Mouse (Mus musculus) lung, embryonic 16.5 days (tissue): ENCODE measurements around the gene Fam111a. TPM values are rescaled to one million over a fixed set of nuclear protein-coding genes. Genes with fewer than 3 reads are reported as not detected.
"Not testable (repeated sequence)": the region's sequence is repeated elsewhere in the genome, so short reads cannot be mapped to it uniquely, and the experiment has no call there.

Experiments
- ATAC-seq: fragments of 200-750 bp; cut with Nextera tagmentation; 2 replicates; pipeline ENCODE4 v1.8.0; 2017; ENCODE audit warnings: low read depth, mild to moderate bottlenecking, moderate library complexity
- H3K27ac ChIP-seq: fragments of 300-500 bp; sonication (generic); 2 replicates; pipeline ENCODE4 v1.5.1; 2014; ENCODE audit warnings: mild to moderate bottlenecking, control low read depth, low read length
- H3K27me3 ChIP-seq: fragments of 300-500 bp; sonication (generic); 2 replicates; pipeline ENCODE4 v1.6.1; 2014; ENCODE audit warnings: low read depth, low read length, mixed read lengths; ENCODE audit not compliant: control insufficient read depth, insufficient read depth
- H3K36me3 ChIP-seq: fragments of 300-500 bp; sonication (generic); 2 replicates; pipeline ENCODE4 v1.6.1; 2014; ENCODE audit warnings: low read length; ENCODE audit not compliant: control insufficient read depth, insufficient read depth
- H3K4me1 ChIP-seq: fragments of 300-500 bp; sonication (generic); replicated peaks from 2 replicates; pipeline ENCODE4 v1.6.1; 2014; ENCODE audit warnings: low read length, mixed read lengths; ENCODE audit not compliant: control insufficient read depth, insufficient read depth
- H3K4me2 ChIP-seq: fragments of 300-500 bp; sonication (generic); 2 replicates; pipeline ENCODE4 v1.6.1; 2014; ENCODE audit warnings: low read depth, low read length, control low read depth
- H3K4me3 ChIP-seq: fragments of 300-500 bp; sonication (generic); 2 replicates; pipeline ENCODE4 v1.5.1; 2014; ENCODE audit warnings: mild to moderate bottlenecking, low read length, control low read depth
- H3K9ac ChIP-seq: fragments of 300-500 bp; sonication (generic); 2 replicates; pipeline ENCODE4 v1.6.1; 2014; ENCODE audit warnings: low read length, control low read depth
- H3K9me3 ChIP-seq: fragments of 300-500 bp; sonication (generic); 2 replicates; pipeline ENCODE4 v1.6.1; 2016; ENCODE audit warnings: low read length; ENCODE audit not compliant: control insufficient read depth
- WGBS: fragments of 180-500 bp; shearing (Covaris S2); extraction: QIAGEN DNeasy Blood & Tissue Kit; methylation state at CpG from one replicate; pipeline ENCODE4 v1.1.7; 2014; 5-methylcytosine and 5-hydroxymethylcytosine counted together
- polyA plus RNA-seq: library from polyadenylated mRNA; unstranded; fragments of >200 nt; fragmentation: Nextera tagmentation; extraction: Ambion mirVana; gene quantifications from 2 replicates; pipeline ENCODE4 v1.2.1, GENCODE M21; 2015

Fam111a gene
- 31.1 and 33.6 TPM in 2 replicates for polyA plus RNA-seq

- not testable (repeated sequence) for H3K4me1 ChIP-seq, ATAC-seq, H3K27ac ChIP-seq, H3K36me3 ChIP-seq, H3K9ac ChIP-seq, H3K4me2 ChIP-seq, H3K9me3 ChIP-seq, H3K27me3 ChIP-seq, H3K4me3 ChIP-seq
- WGBS = 91% methylated on average over 11 of the region's 11 CpGs
These were observed at the start of gene Fam111a for GRCm38 (mm10) chr19:12545440-12545839. Gene Fam111a, plus strand, starts transcription at chr19:12545740.

- H3K4me3 ChIP-seq = no peak overlapping the region
- peaks cover 15% of the 10 kb centered on the region; the same call in 1 of the 2 replicates for H3K4me1 ChIP-seq
- H3K9me3 ChIP-seq = no peaks in the 10 kb centered on the region
- H3K4me2 ChIP-seq = no peak overlapping the region
- 78% methylated on average over 2 of the region's 2 CpGs for WGBS
- no peak overlapping the region for H3K27ac ChIP-seq
- no peak overlapping the region for H3K9ac ChIP-seq
- H3K27me3 ChIP-seq = no peaks in the 10 kb centered on the region
- no peak for ATAC-seq
- H3K36me3 ChIP-seq = peaks cover 9% of the 10 kb centered on the region
These were observed 49.3 kb upstream of the Fam111a start for GRCm38 (mm10) chr19:12496241-12496640.

- ATAC-seq = no peak
- 72% methylated on average over 2 of the region's 2 CpGs for WGBS
- H3K4me2 ChIP-seq = no peak overlapping the region
- no peak overlapping the region for H3K9ac ChIP-seq
- H3K27ac ChIP-seq = no peak overlapping the region
- no peaks in the 10 kb centered on the region for H3K27me3 ChIP-seq
- H3K36me3 ChIP-seq = no peaks in the 10 kb centered on the region
- H3K4me3 ChIP-seq = no peak overlapping the region
- peaks cover 15% of the 10 kb centered on the region; the same call in 1 of the 2 replicates for H3K4me1 ChIP-seq
- H3K9me3 ChIP-seq = no peaks in the 10 kb centered on the region
These were observed 47.6 kb upstream of the Fam111a start for GRCm38 (mm10) chr19:12497909-12498308.

- H3K9ac ChIP-seq = no peak overlapping the region
- no peaks in the 10 kb centered on the region for H3K27me3 ChIP-seq
- 0 out of 2 replicates have a peak overlapping the region, but pooled peaks have one; percentile 92 for H3K4me2 ChIP-seq
- no peaks in the 10 kb centered on the region for H3K36me3 ChIP-seq
- H3K9me3 ChIP-seq = no peaks in the 10 kb centered on the region
- 61% methylated on average over 4 of the region's 4 CpGs for WGBS
- H3K4me1 ChIP-seq = peaks cover 15% of the 10 kb centered on the region; the same call in 1 of the 2 replicates
- H3K27ac ChIP-seq = no peak overlapping the region
- no peak overlapping the region for H3K4me3 ChIP-seq
- no peak for ATAC-seq
These were observed 47.2 kb upstream of the Fam111a start for GRCm38 (mm10) chr19:12498321-12498720.

DNA sequence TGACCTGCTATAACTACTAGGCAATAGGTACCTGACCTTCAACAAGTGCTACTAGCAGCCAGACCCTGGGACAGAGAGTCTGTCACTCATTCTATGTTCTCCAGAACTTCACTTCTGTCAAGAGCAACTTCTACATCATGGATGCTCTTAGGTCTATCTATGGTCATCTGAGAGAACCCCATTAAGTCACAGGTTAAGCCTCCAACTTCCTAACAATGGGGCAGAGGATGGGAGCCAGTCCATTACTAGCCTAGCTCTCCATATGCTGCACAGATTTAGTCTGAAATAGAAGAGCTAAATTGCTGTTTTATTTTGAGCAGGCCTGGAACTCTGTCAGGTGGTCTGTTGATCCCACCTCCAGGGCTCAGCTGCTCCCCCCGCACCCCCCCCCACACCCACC lies 46.6 kb upstream of the Fam111a start:
- no peak overlapping the region for H3K27ac ChIP-seq
- no peak for ATAC-seq
- no peaks in the 10 kb centered on the region for H3K36me3 ChIP-seq
- H3K4me1 ChIP-seq = peaks cover 13% of the 10 kb centered on the region; the same call in 1 of the 2 replicates
- 75% methylated on average over 1 of the region's 1 CpGs for WGBS
- H3K27me3 ChIP-seq = no peaks in the 10 kb centered on the region
- H3K4me3 ChIP-seq = peak overlapping the region; percentile 87
- no peaks in the 10 kb centered on the region for H3K9me3 ChIP-seq
- H3K9ac ChIP-seq = no peak overlapping the region; the same call in 1 of the 2 replicates
- peak overlapping the region; percentile 92 for H3K4me2 ChIP-seq

DNA sequence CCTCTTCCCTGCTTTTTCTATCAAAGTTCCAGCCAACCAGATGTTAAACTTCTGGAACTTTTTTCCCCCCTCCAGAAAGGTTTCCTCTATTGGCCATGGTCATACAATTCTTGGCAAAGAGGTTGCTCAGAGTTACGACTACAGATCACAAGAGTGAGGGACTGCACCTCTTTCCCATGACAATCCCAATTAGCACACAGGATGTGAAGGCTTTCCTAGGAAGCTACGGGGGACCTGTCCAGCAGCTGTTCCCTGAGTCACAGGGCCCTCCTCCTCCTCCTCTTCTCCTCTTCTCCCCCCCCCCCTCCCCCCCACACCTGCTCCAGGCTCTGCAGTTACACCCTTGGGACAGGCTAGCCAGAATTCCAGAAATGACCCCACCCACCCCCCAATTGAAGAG lies 46.1 kb upstream of the Fam111a start:
- Histone ChIP-seq H3K4me1 (peaks cover 13% of the 10 kb centered on the region; the same call in 1 of the 2 replicates), H3K27me3 (no peaks in the 10 kb centered on the region), H3K36me3 (no peaks in the 10 kb centered on the region), H3K4me2 (peak overlapping the region; percentile 92), H3K4me3 (peak overlapping the region; percentile 87), H3K27ac (no peak overlapping the region), H3K9me3 (no peaks in the 10 kb centered on the region), H3K9ac (peak overlapping the region; percentile 96)
- ATAC-seq = no peak
- WGBS = 22% methylated on average over 2 of the region's 2 CpGs

DNA sequence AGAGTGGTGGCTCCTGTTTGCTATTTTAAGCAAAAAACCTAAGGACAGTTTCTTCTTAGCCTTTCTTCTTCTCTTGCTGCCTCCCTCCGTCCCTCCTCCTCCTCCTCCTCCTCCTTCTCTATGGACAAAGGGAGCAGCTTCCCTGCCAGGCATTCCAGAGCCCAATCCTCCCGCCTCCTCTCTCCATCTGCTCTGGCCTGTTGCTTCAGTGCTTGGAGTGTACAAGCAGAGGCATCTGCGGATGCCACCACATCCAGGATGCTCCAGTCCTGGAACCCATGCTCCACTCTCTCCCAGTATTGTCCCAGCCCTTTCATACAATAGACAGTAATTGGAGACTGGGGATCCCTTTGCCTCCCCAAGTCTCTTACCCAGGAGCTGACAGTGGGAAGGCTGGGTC lies 45.4 kb upstream of the Fam111a start:
- 4% methylated on average over 3 of the region's 3 CpGs for WGBS
- H3K9me3 ChIP-seq = no peaks in the 10 kb centered on the region
- no peaks in the 10 kb centered on the region for H3K36me3 ChIP-seq
- peak overlapping the region; percentile 96 for H3K9ac ChIP-seq
- peak overlapping the region; percentile 93 for H3K27ac ChIP-seq
- peak; percentile 35 for ATAC-seq
- peak overlapping the region; percentile 87 for H3K4me3 ChIP-seq
- peaks cover 13% of the 10 kb centered on the region; the same call in 1 of the 2 replicates for H3K4me1 ChIP-seq
- H3K27me3 ChIP-seq = no peaks in the 10 kb centered on the region
- H3K4me2 ChIP-seq = peak overlapping the region; percentile 92

GRCm38 (mm10) chr19:12500881-12501311 lies 44.6 kb upstream of the Fam111a start:
- Histone ChIP-seq H3K27me3 (no peaks in the 10 kb centered on the region), H3K9me3 (no peaks in the 10 kb centered on the region), H3K4me1 (peaks cover 13% of the 10 kb centered on the region; the same call in 1 of the 2 replicates), H3K4me3 (peak overlapping the region; percentile 87), H3K36me3 (no peaks in the 10 kb centered on the region), H3K27ac (peak overlapping the region; percentile 93), H3K9ac (peak overlapping the region; percentile 96), H3K4me2 (peak overlapping the region; percentile 92)
- under 1% methylated on average over 38 of the region's 38 CpGs for WGBS
- ATAC-seq = peak; percentile 62

GRCm38 (mm10) chr19:12501370-12502347 lies 43.9 kb upstream of the Fam111a start, which contains the start of gene Dtx4:
Gene Dtx4, minus strand, starts transcription at chr19:12501454.
- Histone ChIP-seq H3K27me3 (no peaks in the 10 kb centered on the region), H3K27ac (peak within 1 kb of the TSS; percentile 93), H3K4me3 (peak within 1 kb of the TSS; percentile 87), H3K4me2 (peak within 1 kb of the TSS; percentile 92), H3K4me1 (peaks cover 13% of the 10 kb centered on the region; the same call in 1 of the 2 replicates), H3K9me3 (no peaks in the 10 kb centered on the region), H3K36me3 (no peaks in the 10 kb centered on the region), H3K9ac (peak within 1 kb of the TSS; percentile 96)
- ATAC-seq = peak; percentile 93
- WGBS = under 1% methylated on average over 69 of the region's 80 CpGs
